Mouse (Mus musculus) B cell, adult 2 months (primary cell): Measurements from ENCODE around the gene Mycl.
"Not testable (repeated sequence)": the region's sequence is repeated elsewhere in the genome, so short reads cannot be mapped to it uniquely, and the experiment has no call there.

Source experiments
- DNase-seq, 2 experiments: peaks; one replicate each; pipeline ENCODE4 v3.0.0; 2022

Mycl gene

DNA sequence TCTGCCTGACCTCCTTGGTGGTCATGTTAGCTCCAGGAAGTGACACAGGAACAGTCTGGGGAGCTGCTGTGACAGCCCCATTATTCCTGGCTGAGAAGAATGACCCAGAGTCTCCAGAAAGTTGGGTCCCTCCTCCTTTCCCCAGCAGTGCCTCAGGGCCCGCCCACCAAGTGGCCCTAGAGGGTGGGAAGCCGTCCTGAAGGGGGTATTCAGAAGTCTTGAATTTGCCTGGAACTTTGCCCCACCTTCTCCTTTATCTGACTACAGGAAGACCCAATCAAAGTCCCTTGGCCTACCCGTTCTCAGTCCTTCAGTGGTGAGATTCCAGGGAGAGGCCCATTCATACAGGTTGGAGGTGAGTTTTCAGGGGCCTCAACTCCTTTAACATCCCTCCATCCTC is 13.5 kb upstream of the Mycl start:
- DNase-seq, result no peak

DNA sequence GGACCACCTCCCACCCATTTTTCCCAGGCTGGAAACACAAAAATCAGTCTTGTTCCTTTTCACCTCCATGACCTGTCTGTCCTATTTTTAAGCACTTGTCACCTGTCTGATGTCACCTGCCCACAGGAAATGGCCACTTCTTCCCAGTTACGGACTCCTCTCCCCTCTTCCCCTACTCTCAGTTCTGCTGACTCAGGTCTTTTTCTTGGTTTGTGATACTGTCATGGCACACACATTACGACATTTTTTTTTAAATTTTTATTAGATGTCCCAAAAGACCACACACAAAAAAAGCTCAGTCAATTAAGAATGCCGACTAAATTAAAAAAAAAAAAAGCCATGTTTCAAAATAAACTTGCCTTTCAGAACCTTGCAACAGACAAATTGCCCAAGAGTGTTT is 12.9 kb upstream of the Mycl start:
- DNase-seq, result no peak

GRCm38 (mm10) chr4:122983486-122984261 is 11.8 kb upstream of the Mycl start:
- peak; percentile 30 to 37 for DNase-seq

GRCm38 (mm10) chr4:122985110-122985509 is 10.3 kb upstream of the Mycl start:
- DNase-seq, result peak; percentile 66 to 72

- DNase-seq, result no peak
Observed at GRCm38 (mm10) chr4:122987421-122987820, 8.0 kb upstream of the Mycl start.

GRCm38 (mm10) chr4:122988004-122988403 is 7.4 kb upstream of the Mycl start:
- DNase-seq, result peak; percentile 15 to 16

DNA sequence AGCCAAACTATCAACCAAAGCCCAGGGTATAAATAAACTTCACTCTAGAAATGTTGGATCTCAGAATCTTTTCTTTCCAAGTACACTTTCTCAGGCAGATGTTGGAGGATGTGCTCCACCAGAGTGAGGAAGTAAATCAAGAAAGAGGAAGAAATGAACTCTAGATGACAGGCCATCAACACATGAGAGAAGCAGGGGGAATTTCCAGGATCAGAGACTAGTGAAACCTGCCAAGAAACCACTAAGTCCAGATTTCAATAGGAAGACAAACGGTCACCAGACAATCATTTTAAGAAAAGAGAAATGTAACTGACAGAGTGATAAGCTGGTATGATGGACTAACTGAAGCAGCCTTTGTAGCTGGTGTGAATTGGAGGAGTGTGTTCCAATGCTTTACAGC is 4.3 kb upstream of the Mycl start:
- DNase-seq, result peak; percentile 19 to 31

GRCm38 (mm10) chr4:122992276-122992675 is 3.2 kb upstream of the Mycl start:
- DNase-seq, result no peak

GRCm38 (mm10) chr4:122996221-122996617 is 767 bp downstream of the Mycl start:
- peak; percentile 42 to 56 for DNase-seq

DNA sequence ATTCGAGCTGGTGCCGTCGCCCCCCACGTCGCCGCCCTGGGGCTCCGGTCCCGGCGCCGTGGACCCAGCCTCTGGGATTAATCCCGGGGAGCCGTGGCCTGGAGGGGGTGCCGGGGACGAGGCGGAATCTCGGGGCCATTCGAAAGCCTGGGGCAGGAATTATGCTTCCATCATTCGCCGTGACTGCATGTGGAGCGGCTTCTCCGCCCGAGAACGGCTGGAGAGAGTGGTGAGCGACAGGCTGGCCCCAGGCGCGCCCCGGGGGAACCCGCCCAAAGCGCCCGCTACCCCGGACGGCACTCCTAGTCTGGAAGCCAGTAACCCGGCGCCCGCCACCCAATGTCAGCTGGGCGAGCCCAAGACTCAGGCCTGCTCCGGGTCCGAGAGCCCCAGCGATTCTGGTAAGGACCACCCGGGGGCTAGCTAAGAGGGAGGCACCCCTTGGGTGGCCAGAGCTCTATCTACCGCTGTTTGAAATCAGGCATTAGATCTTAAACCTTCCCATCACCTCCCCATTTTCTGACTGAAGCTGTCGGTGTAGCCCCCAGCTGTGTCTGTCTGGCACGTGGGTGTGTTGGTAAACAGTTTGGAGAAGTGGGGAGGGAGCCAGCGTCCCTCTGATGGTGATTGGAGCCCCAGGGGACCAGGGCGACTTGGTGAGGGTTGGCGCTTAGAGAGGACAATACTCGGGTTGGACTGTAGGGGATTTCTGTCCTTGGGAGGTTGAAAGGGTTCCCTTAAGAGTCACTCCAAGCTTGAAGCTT is 1.3 kb downstream of the Mycl start:
- DNase-seq, result peak; percentile 69 to 73

DNA sequence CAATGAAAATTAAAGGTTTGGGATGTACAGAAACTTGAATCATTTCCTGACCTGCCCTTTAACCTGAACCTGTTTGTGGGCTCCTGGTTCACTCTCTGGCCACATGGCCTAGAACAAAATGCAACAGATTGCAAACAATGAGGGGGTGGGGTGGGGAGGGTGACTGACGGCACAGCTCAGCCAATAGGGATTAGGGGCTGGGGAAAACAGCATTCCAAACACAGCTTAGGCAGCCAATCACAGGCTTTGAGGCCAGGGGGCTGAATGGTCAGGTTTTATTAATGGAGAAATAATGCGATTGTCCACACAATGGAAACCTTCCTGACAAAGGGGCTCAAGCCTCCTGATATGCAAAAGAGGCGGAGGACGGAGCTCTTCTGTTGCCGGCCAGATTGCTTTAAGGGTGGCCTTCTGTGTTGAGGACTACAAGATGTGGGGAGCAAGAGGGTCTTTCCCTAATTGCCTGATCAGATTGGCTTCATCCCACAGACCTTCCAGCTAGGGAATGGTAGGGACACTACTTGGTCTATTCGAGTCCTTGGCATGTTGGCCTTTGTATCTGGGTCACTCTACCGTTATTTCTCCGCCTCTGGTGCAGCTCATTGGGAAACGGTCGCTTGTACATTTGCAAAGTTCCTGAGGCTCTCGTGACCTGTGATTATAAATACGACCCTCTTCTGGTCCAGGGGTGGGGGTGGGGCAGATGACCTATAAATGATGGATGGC is 3.2 kb downstream of the Mycl start:
- DNase-seq, result no peak

GRCm38 (mm10) chr4:122999263-122999691 is 3.8 kb downstream of the Mycl start:
- DNase-seq, result no peak

DNA sequence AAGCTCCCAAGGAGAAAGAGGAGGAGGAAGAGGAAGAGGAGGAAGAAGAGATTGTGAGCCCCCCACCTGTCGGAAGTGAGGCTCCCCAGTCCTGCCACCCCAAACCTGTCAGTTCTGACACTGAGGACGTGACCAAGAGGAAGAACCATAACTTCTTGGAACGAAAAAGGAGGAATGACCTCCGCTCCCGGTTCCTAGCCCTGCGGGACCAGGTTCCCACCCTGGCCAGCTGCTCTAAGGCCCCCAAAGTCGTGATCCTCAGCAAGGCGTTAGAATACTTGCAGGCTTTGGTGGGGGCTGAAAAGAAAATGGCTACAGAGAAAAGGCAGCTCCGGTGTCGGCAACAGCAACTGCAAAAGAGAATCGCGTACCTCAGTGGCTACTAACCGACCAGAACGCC is 4.7 kb downstream of the Mycl start:
- no peak for DNase-seq

- no peak for DNase-seq
Observed at GRCm38 (mm10) chr4:123000617-123001342, 5.3 kb downstream of the Mycl start.

GRCm38 (mm10) chr4:123005054-123005966 is 9.9 kb downstream of the Mycl start:
- no peak for DNase-seq

DNA sequence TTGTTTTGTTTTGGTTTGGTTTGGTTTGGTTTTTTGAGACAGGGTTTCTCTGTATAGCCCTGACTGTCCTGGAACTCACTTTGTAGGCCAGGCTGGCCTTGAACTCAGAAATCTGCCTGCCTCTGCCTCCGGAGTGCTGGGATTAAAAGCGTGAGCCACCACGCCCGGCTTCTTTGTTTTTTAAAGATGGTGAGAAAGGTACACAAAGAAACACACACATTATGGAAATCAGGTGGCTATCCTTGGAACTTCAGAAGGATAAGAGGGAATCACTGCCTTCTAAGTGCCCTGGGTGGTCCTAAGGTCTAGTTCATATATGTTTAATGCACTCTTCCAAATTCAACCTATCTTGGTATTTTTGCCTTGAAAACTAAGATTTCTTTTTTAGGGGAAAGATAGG is 17.0 kb downstream of the Mycl start:
- not testable (repeated sequence) for DNase-seq

- DNase-seq, result no peak
Observed at GRCm38 (mm10) chr4:123013346-123013945, 18.0 kb downstream of the Mycl start.

GRCm38 (mm10) chr4:123013949-123014406 is 18.5 kb downstream of the Mycl start:
- DNase-seq, result peak; percentile 49 to 59

DNA sequence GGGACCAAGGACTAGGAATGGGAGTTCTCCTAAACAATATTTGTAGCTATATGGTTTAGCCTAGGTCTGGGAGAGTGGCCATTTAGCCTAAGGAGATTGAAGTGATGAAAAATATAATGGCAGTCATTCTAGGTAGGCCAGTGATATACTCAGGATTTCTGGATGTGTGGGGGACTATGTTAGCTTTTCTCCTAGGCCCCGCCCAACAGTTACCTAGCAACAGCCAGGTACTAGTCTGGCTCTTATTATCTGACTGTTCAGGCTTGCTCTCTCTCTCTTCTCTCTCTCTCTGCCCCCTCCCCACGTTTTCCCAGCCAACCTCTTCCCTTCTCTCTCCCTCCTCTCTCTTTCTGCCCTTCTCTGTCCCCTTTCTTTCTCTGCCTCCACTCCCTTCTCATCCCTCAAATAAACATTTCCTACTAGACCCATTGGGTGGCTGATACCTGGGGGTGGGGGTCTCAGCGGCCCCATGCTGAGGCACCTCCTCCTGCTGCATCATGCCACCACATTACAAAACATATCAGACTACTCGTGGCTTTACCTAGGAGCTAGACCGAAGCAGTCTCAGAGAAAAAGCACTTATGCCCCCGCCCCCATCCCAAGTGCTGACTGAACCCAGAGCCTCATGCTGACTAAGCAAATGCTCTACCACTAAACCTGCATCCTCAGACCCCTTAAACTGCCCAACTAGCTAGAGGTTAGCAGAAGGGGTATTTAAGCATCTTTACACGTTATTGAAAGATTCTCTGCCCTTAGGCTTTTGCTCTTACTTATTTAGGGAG is 19.2 kb downstream of the Mycl start:
- peak; percentile 24 to 34 for DNase-seq

DNA sequence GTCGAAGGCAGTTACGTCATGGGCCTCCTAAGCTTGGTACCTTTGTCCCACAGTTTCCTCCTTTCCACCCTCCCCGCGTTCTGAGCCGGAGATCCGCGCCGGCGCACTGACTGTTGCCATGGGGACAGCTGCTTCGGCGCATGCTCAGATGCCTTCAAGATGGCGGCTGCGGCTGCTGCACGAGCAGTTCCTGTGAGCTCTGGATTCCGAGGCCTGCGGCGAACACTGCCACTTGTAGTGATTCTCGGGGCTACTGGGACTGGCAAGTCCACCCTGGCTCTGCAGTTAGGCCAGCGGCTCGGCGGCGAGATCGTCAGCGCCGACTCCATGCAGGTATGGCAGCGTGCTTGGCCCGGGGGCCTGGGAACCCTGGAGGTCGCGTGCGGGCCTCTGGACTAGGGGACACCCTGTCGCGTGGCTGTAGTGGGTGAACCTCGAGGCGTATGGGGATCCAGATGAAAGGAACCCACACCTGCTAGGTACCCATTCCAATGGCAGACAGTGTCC is 21.1 kb downstream of the Mycl start, which contains the start of gene Trit1:
Gene Trit1, plus strand, starts transcription at position 147 of the 507 bp plus-strand sequence.
- peak; percentile 94 for DNase-seq
